Mouse (Mus musculus): ENCODE measurements around the gene AU040320.

AU040320 gene

GRCm38 (mm10) chr4:126753268-126754230 lies at the start of gene AU040320, which contains the start of gene Ncdn:
Gene AU040320 (plus strand): TSS chr4:126753544.
Gene Ncdn (minus strand): TSS chr4:126753438.
- peak; percentile 96 for DNase-seq (ENCODE audit: low spot score)

- DNase-seq (ENCODE audit: low spot score), result no peak
Observed at GRCm38 (mm10) chr4:126706630-126707438, 46.5 kb upstream of the AU040320 start.

- DNase-seq (ENCODE audit: low spot score), result no peak
Observed at GRCm38 (mm10) chr4:126707439-126707826, 45.9 kb upstream of the AU040320 start.

DNA sequence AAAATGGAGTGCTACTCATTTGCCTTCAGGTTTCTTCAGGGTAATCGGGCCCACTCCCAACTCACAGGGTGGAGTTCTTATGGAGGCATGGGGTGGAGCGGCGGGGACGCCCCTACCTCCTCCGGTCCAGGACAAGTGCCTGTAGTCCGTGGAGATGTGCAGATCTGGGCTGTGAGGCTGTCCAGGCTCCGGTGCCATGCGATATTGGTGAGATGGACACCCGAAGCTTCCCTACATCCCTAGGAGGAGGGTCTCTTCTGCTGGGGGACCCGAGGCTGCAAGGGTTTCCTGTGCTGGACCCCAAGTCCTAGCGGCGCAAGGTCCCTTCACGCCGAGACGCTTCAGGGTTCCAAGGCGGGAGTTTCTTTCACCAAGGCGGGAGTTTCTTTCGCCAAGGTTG lies 21.2 kb upstream of the AU040320 start:
- DNase-seq (ENCODE audit: low spot score), result no peak

GRCm38 (mm10) chr4:126732531-126733380 lies 20.6 kb upstream of the AU040320 start:
- no peak for DNase-seq (ENCODE audit: low spot score)

DNA sequence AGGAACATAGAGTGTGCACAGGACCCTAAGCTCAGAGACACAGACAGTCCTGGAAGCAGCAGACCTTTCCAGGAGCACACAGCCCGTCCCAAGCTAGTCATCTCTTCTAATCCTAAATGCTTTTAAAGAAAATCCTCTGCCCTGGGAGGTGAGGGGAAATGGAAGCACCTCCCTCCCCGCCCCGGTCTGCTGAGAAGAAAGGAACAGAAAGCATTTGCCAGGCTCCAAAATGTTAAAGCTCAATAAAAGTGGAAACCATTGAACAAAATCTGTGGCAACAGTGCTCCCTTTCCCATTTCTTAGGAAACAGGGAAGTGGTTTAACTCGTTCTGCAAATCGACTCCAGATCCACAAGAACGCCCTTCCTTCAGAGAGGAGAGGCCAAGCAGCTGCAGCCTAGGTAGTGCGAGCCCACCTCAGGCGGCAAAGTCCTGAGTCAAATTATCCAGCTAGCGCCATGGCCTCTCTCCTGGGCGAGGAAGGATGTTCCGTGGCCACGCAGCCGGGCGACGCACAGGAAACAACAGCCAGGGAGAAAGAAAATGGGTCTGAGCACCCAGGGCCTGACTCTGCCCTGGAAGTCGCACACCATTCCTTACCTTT lies 19.2 kb upstream of the AU040320 start:
- DNase-seq (ENCODE audit: low spot score), result no peak

GRCm38 (mm10) chr4:126734700-126735381 lies 18.5 kb upstream of the AU040320 start:
- no peak for DNase-seq (ENCODE audit: low spot score)

DNA sequence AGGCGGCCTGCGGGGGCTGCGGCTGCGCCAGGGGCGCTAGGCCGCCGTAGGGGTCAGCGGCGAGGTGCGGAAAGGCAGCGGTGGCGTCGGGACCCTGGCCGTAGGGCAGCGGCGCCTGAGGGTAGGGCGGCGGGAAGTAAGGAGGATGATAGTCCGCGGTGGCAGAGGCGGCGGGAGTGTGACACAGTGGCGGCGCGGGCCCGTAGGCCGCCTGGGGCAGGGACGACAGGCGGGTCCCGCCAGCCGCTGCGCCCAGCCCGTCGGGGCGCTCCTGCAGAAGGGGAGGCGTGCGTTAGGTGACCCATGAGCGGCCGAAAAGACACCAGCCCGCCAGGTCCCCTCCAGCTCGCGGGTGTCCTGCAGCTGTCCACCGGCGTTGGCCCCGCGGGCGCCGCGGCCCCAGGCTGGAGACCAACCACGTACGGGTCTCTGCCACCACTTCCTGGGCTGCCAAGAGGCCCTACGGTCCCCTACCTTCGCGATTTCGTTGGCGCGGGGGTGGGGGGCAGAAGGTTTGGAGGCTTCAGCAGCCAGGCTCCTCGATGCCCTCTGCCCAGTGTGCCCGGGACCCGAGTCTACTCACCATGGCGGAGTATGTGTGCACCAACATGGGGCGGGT lies 17.9 kb upstream of the AU040320 start:
- no peak for DNase-seq (ENCODE audit: low spot score)

DNA sequence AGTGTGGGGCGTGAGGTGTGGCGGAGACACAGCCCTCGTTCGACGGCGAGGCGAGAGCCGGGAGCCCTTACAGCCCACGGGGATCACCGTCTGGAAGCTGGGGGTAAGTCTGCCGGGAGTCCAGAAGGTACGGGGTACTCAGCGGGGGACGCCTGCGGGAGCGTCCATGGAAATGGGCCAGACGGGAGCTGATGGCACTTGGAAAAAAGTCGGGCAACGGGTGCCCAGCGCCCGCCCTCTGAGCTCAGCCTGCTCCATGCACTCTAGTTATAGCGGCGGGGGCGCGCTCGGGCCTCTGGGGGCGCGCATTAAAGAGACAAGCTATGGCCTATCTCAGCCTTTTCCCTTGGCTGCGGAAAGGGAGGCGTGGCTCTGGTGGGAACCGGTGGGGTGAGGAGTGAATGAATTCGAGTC lies 17.3 kb upstream of the AU040320 start, which contains the start of gene Tfap2e:
Gene Tfap2e (minus strand): TSS at position 240 of the 414 bp plus-strand sequence.
- DNase-seq (ENCODE audit: low spot score), result no peak

DNA sequence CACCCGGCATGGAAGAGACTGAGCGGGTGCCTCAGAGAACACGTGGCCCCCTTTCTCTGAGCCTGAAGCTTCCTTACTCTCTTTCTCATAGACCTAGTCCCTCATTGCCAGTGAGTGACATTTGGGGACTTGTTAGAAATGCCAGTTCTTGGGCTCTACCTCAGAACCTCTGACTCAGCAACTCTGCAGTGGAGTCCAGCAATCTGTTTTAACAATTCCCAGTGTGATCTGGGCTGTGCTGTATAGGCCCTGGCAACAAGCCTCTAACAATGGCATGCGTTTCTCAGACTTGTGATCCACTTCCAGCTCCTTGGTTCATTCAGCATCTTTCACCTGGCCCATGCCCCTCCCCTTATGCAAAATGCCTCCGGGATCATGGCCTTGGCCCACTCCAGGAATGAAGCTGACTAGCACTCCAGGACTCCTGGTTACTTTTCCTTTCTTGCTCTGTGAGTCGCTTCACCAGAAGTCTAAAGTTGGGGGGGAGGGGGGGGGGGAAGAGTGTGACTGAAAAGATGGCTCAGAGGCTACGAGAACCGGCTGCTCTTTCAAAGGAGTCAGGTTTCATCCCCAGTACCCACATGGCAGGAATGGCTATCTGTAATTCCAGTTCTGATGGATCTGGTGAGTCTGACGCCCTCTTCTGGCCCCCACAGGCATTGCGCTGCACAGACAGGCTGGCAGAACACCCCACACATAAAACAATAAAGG lies 13.2 kb upstream of the AU040320 start:
- no peak for DNase-seq (ENCODE audit: low spot score)

- peak; percentile 75 for DNase-seq (ENCODE audit: low spot score)
Observed at GRCm38 (mm10) chr4:126741448-126741847, 11.9 kb upstream of the AU040320 start.

GRCm38 (mm10) chr4:126742976-126743375 lies 10.4 kb upstream of the AU040320 start:
- no peak for DNase-seq (ENCODE audit: low spot score)

DNA sequence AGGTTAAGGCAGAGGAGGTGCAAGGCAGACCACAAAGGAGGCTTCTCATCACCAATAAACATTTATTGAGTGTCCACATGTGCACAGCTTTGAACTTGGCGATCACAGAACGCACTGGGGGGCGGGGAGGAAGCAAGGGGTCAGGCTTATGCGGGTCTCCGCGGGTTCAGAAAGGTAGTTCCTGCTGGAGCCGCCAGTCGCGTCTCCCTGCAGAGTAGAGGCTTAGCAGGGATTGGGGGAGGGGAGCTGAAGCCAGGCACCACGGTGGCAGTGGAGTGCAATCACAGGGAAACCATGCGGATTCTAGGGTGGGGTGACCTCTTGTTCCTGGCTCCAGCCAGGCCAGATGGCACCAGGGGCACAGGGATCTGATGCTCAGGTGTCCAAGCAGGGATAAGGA lies 9.6 kb upstream of the AU040320 start:
- no peak for DNase-seq (ENCODE audit: low spot score)

DNA sequence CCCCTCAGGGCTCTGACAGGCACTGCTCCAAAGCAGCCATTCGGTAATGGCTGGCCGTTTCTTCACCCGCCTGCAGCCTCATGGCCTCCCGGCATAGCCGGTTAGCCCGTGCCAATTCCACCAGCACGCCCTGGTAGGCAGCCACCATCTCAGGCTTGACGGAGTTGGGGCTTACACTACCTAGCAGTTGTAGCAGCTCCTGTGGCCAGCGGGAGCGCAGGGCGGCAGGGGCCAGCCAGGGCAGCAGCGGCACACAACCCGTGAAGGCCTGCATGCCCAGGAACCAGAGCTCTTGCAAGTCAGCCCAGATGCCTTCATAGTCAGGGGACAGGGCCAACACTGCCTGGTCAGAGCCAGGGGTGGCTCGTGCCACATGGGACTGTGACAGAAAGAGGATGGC lies 8.5 kb upstream of the AU040320 start:
- DNase-seq (ENCODE audit: low spot score), result no peak

DNA sequence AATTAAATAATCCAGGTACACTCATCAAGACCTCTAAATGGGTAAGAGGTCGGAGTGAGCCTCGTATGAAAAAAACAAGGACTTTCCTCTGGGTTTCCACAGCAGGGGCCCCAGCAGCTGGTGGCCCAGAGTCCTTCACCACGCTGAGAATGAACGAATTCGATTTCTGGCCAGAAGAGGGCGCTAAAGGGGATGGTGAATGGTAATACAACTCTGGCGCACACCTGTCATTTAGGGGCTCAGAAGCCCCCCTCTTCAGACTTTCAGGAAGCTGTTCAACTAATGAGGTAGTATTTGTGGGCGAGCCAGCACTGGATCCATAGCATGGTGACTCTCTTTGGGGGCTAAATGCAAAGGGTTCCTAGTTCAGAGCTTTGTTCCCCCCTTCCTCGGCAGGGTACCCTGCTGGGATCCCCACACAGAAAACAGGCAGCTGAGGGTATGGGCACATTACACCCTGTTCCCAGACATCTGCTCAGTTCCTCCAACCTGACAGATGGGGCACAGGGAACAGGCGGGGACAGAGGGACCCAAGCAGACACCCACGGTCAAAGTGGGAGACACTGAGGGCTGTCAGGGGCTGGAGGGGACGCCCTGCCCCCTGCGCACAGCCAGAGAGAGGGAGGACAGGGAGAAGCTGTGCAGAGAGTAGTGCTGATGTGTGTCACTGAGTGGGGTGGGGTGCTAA lies 7.7 kb upstream of the AU040320 start:
- DNase-seq (ENCODE audit: low spot score), result peak; percentile 55

GRCm38 (mm10) chr4:126746194-126746840 lies 7.0 kb upstream of the AU040320 start:
- DNase-seq (ENCODE audit: low spot score), result no peak

DNA sequence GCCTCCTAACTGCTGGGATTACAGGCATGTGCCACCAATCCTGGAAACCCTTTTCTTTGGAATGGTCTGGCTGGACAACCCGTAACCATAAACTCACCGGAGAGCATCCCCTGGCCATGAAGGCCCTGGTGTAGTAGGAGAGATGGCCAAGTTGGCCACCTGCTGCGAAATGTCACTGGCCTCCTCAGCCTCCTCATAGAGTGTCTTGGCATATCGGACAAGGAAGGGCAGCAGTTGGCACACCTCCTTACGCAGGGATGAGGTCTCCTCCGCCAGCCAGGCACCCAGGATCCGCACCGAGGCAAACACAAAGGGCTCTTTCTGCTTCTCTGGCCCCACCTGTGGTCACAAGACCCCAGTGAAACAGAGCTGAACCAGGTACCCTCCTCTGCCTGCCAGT lies 5.0 kb upstream of the AU040320 start:
- no peak for DNase-seq (ENCODE audit: low spot score)

GRCm38 (mm10) chr4:126749553-126749952 lies 3.8 kb upstream of the AU040320 start:
- DNase-seq (ENCODE audit: low spot score), result no peak
